Mouse (Mus musculus) spleen, embryonic (tissue): ENCODE data around the gene Eml5.

Experiments
- CTCF ChIA-PET: fragments of 350-600 bp; sonication (Branson Sonifier 250); formaldehyde crosslinking; loops from one replicate; lab custom pipeline; 2022; lab: Charles Lee

Gene Eml5

DNA sequence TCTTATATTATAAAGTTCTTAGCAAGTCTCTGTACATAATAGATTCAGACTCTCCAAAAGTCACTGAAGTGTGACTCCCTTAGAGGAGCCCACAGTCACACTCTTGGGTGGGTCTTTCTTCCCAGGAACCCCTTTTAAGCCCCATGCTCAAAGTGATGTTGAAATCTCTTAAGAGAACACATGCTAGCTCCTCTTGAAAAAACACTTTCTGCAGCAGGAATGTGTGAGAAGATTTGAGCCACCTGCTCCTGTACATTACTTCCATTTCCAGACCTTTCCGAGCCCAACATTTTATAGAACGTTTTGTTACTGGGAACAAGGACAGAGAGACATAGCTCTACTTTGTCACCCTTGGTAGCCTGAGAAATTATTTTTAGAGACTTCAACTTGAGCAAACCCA lies 66.4 kb downstream of the Eml5 start:
- CTCF ChIA-PET: no interaction called here

DNA sequence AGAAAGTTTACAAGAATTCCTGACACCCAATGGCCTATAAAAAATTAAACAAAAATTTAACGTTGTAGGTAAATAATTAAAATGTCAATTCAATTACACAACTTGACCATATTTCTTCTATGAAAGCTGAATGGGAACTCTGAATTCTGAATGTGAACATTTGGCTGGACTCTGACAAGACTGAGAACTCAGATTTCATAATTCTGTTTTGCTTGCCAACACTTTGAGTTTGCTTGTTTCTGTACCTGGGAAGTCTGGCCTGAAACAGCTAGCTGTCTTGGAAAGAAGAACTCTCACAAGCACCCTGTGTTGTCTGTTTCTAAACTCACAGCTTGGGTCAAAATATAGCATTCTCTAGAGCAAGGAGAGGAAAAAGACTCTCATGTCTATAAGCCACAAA lies 67.4 kb downstream of the Eml5 start:
- CTCF ChIA-PET: no interaction called here

DNA sequence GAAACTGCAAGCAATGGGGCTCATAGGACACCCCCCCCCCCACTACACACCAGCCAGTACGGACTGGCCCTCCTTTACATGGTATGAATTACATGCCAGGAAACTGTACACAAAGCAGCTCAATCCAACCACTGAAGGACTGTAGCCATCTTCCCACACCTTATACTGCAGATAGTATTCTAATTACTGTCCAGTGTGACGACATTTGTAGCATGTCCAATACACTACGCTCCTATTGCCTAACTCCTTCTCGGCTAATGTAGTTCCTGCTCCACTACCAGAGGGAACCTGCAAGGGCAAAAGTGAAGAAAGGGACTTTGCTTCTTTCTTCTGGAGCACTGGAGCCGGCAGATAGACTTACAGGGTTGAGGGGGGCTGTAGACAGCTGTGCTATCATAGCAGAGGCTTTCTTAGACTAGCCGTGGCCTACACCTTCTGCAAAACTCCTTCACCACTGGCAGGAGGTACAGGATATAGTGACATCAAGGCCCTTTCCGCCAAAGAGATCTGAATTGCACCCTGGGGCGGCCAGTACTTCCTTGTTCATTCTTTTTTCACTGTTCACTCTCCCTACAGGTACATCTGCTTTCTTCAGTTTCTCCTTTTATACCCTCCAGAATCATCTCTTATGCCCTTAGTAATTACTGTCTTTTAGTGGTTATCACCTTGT lies 68.2 kb downstream of the Eml5 start:
- CTCF ChIA-PET: no interaction called here

DNA sequence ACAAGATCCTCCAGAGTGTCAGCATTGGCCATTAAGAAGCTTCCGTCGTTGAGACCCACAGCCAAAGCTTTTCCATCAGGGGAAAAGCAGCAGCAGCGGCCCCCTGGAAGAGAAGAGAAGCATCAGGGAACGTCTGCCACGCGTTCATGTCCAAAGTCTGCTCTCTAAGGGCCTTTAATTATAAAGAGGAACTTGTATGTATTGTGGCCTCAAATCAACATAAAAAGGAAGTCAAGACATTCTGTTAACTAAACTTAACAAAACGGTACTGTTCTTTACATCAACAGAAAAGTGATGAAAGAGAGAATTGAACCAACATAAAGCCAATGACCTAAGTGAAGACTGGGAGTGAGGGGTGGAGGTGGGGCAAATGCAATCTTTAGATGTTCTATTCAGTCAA lies 70.2 kb downstream of the Eml5 start:
- CTCF ChIA-PET: no interaction called here

DNA sequence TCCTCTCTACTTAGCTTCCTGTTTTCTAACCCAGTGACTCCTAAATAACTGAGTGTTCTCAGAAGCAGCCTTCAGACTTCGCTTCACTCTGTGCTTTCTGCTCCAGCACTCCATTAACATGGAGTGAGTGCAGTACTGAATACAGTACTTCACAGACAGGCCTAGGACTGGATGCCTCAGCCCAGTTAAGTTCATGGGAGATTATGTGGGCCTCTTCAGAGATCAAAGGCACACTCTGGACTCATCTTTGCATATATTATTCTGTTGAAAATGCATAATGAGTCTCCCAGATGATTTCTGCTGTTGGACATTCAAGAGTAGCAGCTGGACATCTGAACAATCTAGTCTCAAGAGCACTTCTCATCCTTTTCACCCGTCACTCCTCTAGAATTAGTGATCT lies 80.5 kb downstream of the Eml5 start:
- CTCF ChIA-PET: no interaction called here

DNA sequence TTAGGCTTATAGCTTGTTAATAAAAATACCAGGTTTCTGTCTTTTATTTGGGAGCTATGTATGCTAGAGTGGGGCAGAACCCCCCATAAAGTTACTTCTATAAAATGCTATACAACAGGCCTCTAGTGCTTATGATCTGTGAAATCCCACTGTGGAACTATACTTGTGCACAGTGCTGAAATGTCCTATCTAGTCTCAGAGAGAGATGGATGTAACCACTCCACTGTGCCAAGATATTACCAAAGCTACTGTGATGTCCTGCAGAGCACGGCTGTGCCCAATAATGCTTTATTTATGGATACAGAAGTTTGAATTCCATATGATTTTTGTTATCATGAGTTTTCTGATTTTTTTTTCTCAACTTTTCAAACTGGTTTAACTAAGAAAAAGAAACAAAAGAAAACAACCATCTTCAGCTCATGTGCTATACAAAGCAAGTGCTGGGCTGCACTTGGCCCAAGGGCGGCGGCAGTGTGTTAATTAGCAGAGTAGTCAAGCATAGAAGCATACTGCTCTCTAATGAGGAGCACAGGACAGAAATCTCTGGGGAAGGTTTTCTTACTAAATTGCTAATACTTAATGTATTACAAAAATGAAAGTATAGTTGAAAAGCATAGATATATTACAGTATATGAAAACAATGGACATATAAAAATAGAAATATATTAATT lies 97.1 kb downstream of the Eml5 start:
- CTCF ChIA-PET: no interaction called here

- CTCF ChIA-PET: no interaction called here
Measured at GRCm38 (mm10) chr12:98802245-98802644, 99.0 kb downstream of the Eml5 start.

DNA sequence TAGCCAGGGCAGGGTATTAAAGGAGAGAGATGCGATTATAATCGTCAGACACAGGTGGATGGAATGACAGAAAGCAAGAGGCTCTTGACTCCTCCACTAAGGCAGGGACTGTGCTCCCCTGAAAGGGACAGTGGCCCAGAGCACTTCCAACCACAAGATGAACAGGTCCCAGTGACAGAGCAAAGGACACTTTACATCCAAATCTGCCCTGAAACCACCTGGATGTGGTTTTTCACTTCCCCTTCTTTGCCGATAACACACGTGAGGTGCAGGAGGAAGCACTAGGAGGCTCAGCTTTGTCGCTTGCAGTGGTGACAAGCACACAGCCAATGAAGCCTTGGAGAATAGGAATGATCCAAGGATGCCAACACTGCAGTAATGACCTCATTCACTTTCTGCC lies 101.0 kb downstream of the Eml5 start:
- CTCF ChIA-PET: no interaction called here

DNA sequence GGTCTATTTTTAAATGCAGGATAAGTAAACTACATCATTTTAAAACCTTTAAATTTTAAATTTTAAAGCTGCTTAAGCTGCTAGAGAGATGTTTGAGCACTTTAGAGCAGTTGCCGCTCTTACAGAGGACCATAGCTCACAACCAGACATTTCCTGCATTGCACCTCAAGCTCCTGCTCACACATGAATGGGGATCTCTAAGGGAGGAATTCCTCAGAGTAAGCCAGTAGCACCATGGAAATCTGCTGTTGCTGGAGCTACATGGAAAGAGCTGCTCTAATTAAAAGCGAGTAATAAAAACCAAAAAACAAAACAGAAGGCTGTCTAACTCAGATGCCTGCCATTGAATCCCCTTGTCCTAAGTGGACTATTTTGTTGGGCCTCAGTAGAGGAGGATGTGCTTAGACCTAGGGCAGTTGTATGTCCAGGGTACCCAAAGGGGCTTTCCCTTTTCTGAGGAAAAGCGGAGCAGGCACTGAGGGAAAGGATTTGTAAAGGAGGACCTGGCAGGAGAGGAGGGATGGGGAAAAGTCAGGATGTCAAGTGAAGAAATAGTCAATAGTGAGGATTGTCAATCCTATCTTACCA lies 105.5 kb downstream of the Eml5 start:
- CTCF ChIA-PET: no interaction called here

GRCm38 (mm10) chr12:98784251-98784650 lies 117.0 kb downstream of the Eml5 start:
- CTCF ChIA-PET: interaction anchor here (0.5 kb wide), 1 partner anchor 194 kb away, joined by 15 read pairs; no protein-coding TSS in a partner anchor

DNA sequence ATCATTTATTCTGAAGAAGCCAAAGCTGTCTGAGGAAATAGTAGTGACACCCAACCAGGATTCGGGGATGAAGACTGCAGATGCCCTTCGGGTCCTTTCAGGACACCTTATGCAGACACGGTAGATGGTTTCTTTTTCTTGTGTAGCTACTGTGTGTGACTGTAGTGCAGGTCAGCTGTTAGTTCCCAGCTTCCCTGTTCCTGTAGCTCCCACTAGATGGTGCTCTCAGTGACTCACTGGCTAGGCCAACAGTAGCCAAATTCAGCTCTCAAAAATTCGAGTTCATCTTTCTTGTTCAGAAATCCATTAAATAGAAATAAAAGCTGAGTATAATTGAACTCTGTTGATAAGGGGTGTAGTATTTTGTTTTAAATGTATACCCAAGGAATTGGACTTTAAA lies 122.1 kb downstream of the Eml5 start:
- CTCF ChIA-PET: no interaction called here

GRCm38 (mm10) chr12:98777509-98777908 lies 123.8 kb downstream of the Eml5 start:
- CTCF ChIA-PET: no interaction called here

GRCm38 (mm10) chr12:98766241-98766640 lies 135.0 kb downstream of the Eml5 start:
- CTCF ChIA-PET: no interaction called here

GRCm38 (mm10) chr12:98759700-98760099 lies 141.6 kb downstream of the Eml5 start:
- CTCF ChIA-PET: no interaction called here

DNA sequence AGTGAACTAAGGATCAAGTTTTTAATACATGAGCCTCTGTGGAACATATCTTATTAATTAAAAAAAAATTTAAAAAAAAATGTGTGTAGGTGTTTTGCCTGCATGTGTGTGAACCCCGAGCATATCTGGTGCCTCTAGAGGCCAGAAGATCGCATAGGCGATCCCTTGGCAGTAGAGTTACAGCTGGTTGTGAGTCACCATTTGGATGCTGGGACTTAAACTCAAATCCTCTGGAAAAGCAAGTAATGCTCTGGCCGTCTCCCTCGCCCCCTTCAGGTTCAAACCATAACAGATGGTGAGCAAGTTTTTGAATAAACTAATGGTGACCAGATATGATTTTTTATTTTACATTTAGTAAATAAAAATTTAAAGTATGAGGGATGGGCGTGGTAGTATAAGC lies 143.6 kb downstream of the Eml5 start:
- CTCF ChIA-PET: no interaction called here

DNA sequence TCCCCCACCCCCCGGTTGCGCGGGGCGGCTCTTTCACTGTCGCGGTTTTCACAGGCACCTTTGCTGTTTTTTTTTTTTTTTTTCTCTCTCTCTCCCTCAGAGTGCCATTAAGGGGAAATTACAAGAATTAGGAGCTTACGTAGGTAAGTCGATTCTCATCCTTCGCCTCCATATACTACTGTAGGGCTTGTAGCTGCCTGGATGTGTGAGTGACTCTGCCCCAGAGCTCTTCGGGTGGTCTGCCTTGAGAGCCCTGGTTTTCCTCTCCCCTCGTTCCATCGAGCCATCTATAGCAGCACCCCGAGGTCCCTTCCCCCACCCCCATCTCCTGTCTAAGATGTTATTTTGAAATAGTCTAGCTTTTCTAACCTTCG lies 153.9 kb downstream of the Eml5 start:
- CTCF ChIA-PET: no interaction called here

DNA sequence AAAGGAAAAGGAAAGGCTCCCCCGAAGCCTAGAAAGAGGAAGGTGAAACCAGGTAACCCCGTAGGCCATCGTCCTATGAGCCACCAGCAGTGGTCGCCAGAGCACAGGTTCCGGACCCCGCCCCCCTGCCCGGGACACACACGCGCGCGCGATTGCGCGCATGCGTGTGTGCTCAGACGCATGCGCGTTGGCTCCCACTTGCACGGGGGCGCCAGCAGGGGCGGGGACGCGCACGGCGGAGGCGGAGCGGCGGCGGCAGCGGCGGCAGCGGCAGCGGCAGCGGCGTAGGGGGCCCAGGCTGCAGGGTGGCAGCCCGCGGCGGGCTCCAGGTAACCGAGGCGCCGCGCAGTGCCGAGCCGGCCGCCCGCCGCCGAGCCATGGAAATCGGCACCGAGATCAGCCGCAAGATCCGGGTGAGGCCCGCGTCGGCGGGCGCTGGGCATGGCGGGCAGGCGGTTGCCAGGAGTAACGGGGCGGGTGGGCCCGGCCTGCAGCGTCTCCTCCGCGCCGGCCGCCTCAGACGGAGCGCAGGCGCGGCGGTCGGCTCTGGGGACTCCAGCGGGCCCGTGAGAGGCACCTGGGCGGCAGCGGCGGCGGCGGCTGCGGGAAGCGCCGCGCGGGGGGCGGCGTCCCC lies 154.4 kb downstream of the Eml5 start, which contains the start of gene Zc3h14:
TSS of gene Zc3h14 (plus strand) at position 219 of the 634 bp plus-strand sequence.
- CTCF ChIA-PET: interaction anchor here (1.1 kb wide), 1 partner anchor 12 kb away, joined by 5 read pairs; no protein-coding TSS in a partner anchor

- CTCF ChIA-PET: interaction anchor here (1.1 kb wide), 1 partner anchor 11 kb away, joined by 5 read pairs; no protein-coding TSS in a partner anchor
Measured at GRCm38 (mm10) chr12:98746131-98746530, 155.2 kb downstream of the Eml5 start.

GRCm38 (mm10) chr12:98745626-98746025 lies 155.7 kb downstream of the Eml5 start:
- CTCF ChIA-PET: interaction anchor here (1.1 kb wide), 1 partner anchor 10 kb away, joined by 5 read pairs; no protein-coding TSS in a partner anchor

- CTCF ChIA-PET: interaction anchor here (0.6 kb wide), 1 partner anchor 39 kb away, joined by 3 read pairs; no protein-coding TSS in a partner anchor
Measured at GRCm38 (mm10) chr12:98741011-98741501, 160.2 kb downstream of the Eml5 start.

DNA sequence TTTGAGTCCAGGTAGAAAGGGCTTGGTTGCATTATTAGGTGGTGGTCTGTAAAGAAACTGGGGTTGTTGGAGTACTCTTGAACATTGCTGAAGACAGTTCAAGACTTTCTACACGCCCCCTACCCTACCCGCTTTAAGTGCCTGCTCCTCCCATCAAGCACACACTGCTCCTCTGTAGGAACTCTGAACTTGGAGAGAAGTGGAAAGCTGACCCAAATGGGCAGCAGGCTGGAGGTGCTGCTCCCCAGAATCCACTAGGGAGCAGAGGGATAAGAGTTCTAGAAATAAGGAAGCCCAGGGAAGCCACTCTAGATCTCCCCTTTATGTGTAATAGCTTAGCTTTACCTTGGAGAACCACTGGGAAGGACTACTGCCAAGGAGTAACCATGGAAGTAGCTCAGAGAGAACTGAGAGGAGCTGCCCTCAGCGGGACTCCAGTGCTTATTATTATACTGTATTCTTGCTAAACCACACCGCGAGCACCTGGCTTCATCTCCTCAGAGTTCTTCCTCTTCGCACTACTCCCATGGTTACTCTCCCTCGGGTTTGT lies 163.4 kb downstream of the Eml5 start:
- CTCF ChIA-PET: no interaction called here
